Mouse (Mus musculus) ES-Bruce4 (cell line): ENCODE data around the gene Slc10a1. TPM values are rescaled to one million over a fixed set of nuclear protein-coding genes. Genes with fewer than 3 reads are reported as not detected.

ENCODE experiments used
- H3K27ac ChIP-seq: 2 replicates; pipeline ENCODE4 v1.5.1; 2012; ENCODE audit warnings: low read length, inconsistent platforms; ENCODE audit not compliant: insufficient read depth
- H3K27me3 ChIP-seq: 2 replicates; pipeline ENCODE4 v1.6.1; 2012; ENCODE audit warnings: mild to moderate bottlenecking, low read length, inconsistent platforms; ENCODE audit not compliant: control insufficient read depth, poor library complexity, insufficient read depth, severe bottlenecking
- H3K36me3 ChIP-seq: 2 replicates; pipeline ENCODE4 v1.6.1; 2012; ENCODE audit warnings: inconsistent platforms, mild to moderate bottlenecking, low read length, moderate library complexity; ENCODE audit not compliant: control insufficient read depth, poor library complexity, insufficient read depth, severe bottlenecking
- H3K4me1 ChIP-seq: one replicate; pipeline ENCODE4 v1.8.1; 2011; ENCODE audit warnings: low read length; ENCODE audit not compliant: control insufficient read depth, insufficient read depth
- H3K4me3 ChIP-seq: 2 replicates; pipeline ENCODE4 v1.5.1; 2011; ENCODE audit warnings: low read depth, mild to moderate bottlenecking, low read length
- H3K9ac ChIP-seq: 2 replicates; pipeline ENCODE4 v1.6.1; 2012; ENCODE audit warnings: low read depth, mild to moderate bottlenecking, inconsistent platforms; ENCODE audit not compliant: poor library complexity, severe bottlenecking
- H3K9me3 ChIP-seq: replicated peaks from 2 replicates; pipeline ENCODE4 v1.6.1; 2012; ENCODE audit warnings: mild to moderate bottlenecking, low read length, inconsistent platforms; ENCODE audit not compliant: control insufficient read depth, poor library complexity, insufficient read depth, severe bottlenecking
- CTCF ChIP-seq: IDR thresholded peaks from one replicate; pipeline ENCODE4 v1.8.1; 2011; ENCODE audit warnings: low read depth, low read length
- EP300 ChIP-seq: IDR thresholded peaks from 2 replicates; pipeline ENCODE4 v1.6.1; 2011; ENCODE audit warnings: low read depth, low read length; ENCODE audit not compliant: insufficient read depth
- POLR2A ChIP-seq: IDR thresholded peaks from one replicate; pipeline ENCODE4 v1.8.1; 2011; ENCODE audit warnings: low read length; ENCODE audit not compliant: insufficient read depth
- polyA plus RNA-seq: library from polyadenylated mRNA; stranded (reverse); fragments of >200 nt; gene quantifications from 2 replicates; pipeline ENCODE4 v1.2.4, GENCODE M21; 2011; ENCODE audit warnings: low read depth; ENCODE audit not compliant: missing spikeins, insufficient read depth, insufficient read length

Gene Slc10a1
- polyA plus RNA-seq, 1 experiment = not detected

- Histone ChIP-seq H3K9ac (no peak overlapping the region), H3K9me3 (no peaks in the 10 kb centered on the region), H3K27me3 (no peaks in the 10 kb centered on the region), H3K4me1 (no peaks in the 10 kb centered on the region), H3K4me3 (no peak overlapping the region), H3K27ac (no peak overlapping the region), H3K36me3 (no peaks in the 10 kb centered on the region)
- no peak for TF ChIP-seq CTCF
- no peak for TF ChIP-seq POLR2A
- TF ChIP-seq EP300 = no peak
These were observed 32.4 kb upstream of the Slc10a1 start for GRCm38 (mm10) chr12:81000924-81001323.

- Histone ChIP-seq H3K4me1 (no peaks in the 10 kb centered on the region), H3K4me3 (peak overlapping the region; percentile 65), H3K27me3 (no peaks in the 10 kb centered on the region), H3K27ac (no peak overlapping the region), H3K9ac (peak overlapping the region; percentile 41), H3K36me3 (no peaks in the 10 kb centered on the region), H3K9me3 (no peaks in the 10 kb centered on the region)
- no peak for TF ChIP-seq CTCF
- TF ChIP-seq EP300 = no peak
- no peak for TF ChIP-seq POLR2A
These were observed 30.2 kb upstream of the Slc10a1 start for GRCm38 (mm10) chr12:80998528-80999221.

GRCm38 (mm10) chr12:80997652-80998051 lies 29.1 kb upstream of the Slc10a1 start:
- Histone ChIP-seq H3K4me3 (no peak overlapping the region), H3K27ac (no peak overlapping the region), H3K4me1 (no peaks in the 10 kb centered on the region), H3K9ac (no peak overlapping the region), H3K27me3 (no peaks in the 10 kb centered on the region), H3K36me3 (no peaks in the 10 kb centered on the region), H3K9me3 (no peaks in the 10 kb centered on the region)
- TF ChIP-seq CTCF = no peak

- no peak overlapping the region for H3K9ac ChIP-seq
- no peaks in the 10 kb centered on the region for H3K4me1 ChIP-seq
- no peak overlapping the region for H3K4me3 ChIP-seq
- H3K9me3 ChIP-seq = no peaks in the 10 kb centered on the region
- no peak overlapping the region for H3K27ac ChIP-seq
- TF ChIP-seq EP300 = no peak
- TF ChIP-seq CTCF = no peak
- TF ChIP-seq POLR2A = no peak
- H3K36me3 ChIP-seq = no peaks in the 10 kb centered on the region
- H3K27me3 ChIP-seq = no peaks in the 10 kb centered on the region
These were observed 26.8 kb upstream of the Slc10a1 start for GRCm38 (mm10) chr12:80995326-80995725.

- Histone ChIP-seq H3K36me3 (no peaks in the 10 kb centered on the region), H3K9me3 (no peaks in the 10 kb centered on the region), H3K4me3 (no peak overlapping the region), H3K4me1 (no peaks in the 10 kb centered on the region), H3K27ac (no peak overlapping the region), H3K27me3 (no peaks in the 10 kb centered on the region), H3K9ac (no peak overlapping the region)
- no peak for TF ChIP-seq POLR2A
- no peak for TF ChIP-seq EP300
- TF ChIP-seq CTCF = no peak
These were observed 25.3 kb upstream of the Slc10a1 start for GRCm38 (mm10) chr12:80993773-80994172.

DNA sequence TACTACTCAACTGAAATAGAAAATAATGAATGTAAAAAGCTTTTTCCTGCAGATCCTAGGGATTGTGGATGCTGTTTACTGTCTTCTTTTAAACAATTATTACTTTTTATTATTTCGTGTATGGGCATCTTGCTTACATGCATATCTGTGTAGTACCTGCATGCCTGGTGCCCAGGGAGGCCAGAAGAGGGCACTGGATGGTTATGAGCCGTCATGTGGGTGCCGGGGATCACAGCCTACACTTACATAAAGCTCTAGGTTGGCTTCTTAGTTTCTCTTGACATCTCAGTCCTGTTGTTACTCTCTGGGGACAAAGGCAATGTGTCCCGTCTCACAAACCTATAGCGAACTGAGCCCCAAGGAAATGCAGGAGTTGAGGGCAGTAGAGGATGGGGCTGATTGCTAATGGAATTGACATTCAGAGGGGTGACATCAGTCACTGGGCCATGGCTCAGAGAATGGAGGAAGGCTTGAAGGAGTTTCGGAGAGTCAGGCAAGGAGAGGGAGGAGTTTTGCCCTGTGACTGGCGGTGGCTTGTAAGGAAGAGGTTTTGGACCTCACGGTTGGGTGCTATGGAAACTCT lies 24.1 kb upstream of the Slc10a1 start:
- no peaks in the 10 kb centered on the region for H3K27me3 ChIP-seq
- no peak overlapping the region for H3K27ac ChIP-seq
- no peaks in the 10 kb centered on the region for H3K9me3 ChIP-seq
- H3K36me3 ChIP-seq = no peaks in the 10 kb centered on the region
- H3K9ac ChIP-seq = no peak overlapping the region
- H3K4me3 ChIP-seq = no peak overlapping the region
- H3K4me1 ChIP-seq = no peaks in the 10 kb centered on the region
- TF ChIP-seq EP300 (no peak), CTCF (no peak), POLR2A (no peak)
